Mouse (Mus musculus): ENCODE data around the gene Slc35f1.

- no peak for TF ChIP-seq CTCF (IDR thresholded peaks at IDR 0.05)
- no peak for TF ChIP-seq EP300 (IDR thresholded peaks at IDR 0.05)
Observed at GRCm38 (mm10) chr10:52840819-52841218, 150.5 kb downstream of the Slc35f1 start.
